Mouse (Mus musculus) limb, embryonic 12.5 days (tissue): ENCODE data around the gene Ushbp1. TPM values are rescaled to one million over a fixed set of nuclear protein-coding genes. Genes with fewer than 3 reads are reported as not detected.
"Not testable (repeated sequence)": the region's sequence is repeated elsewhere in the genome, so short reads cannot be mapped to it uniquely, and the experiment has no call there.

Experiments used
- ATAC-seq: fragments of 200-750 bp; cut with Nextera tagmentation; 2 replicates; pipeline ENCODE4 v1.8.0; 2017; ENCODE audit warnings: low read depth, moderate TSS enrichment; ENCODE audit not compliant: insufficient number of reproducible peaks, insufficient read depth, low FRiP score, low TSS enrichment
- H3K27ac ChIP-seq: fragments of 300-500 bp; sonication (generic); 2 replicates; pipeline ENCODE4 v1.5.1; 2016; ENCODE audit warnings: mild to moderate bottlenecking, moderate library complexity
- H3K27me3 ChIP-seq: fragments of 300-500 bp; sonication (generic); 2 replicates; pipeline ENCODE4 v1.6.1; 2016; ENCODE audit warnings: mild to moderate bottlenecking, moderate library complexity
- H3K36me3 ChIP-seq: fragments of 300-500 bp; sonication (generic); 2 replicates; pipeline ENCODE4 v1.6.1; 2016; ENCODE audit warnings: mild to moderate bottlenecking, moderate library complexity
- H3K4me1 ChIP-seq: fragments of 300-500 bp; sonication (generic); replicated peaks from 2 replicates; pipeline ENCODE4 v1.6.1; 2016
- H3K4me2 ChIP-seq: fragments of 300-500 bp; sonication (generic); 2 replicates; pipeline ENCODE4 v1.6.1; 2016; ENCODE audit warnings: mild to moderate bottlenecking, moderate library complexity
- H3K4me3 ChIP-seq: fragments of 300-500 bp; sonication (generic); replicated peaks from 2 replicates; pipeline ENCODE4 v1.5.1; 2016; ENCODE audit warnings: mild to moderate bottlenecking
- H3K9ac ChIP-seq: fragments of 300-500 bp; sonication (generic); replicated peaks from 2 replicates; pipeline ENCODE4 v1.6.1; 2016; ENCODE audit warnings: mild to moderate bottlenecking, moderate library complexity
- H3K9me3 ChIP-seq: fragments of 300-500 bp; sonication (generic); 2 replicates; pipeline ENCODE4 v1.6.1; 2016; ENCODE audit warnings: mild to moderate bottlenecking, moderate library complexity
- WGBS: fragments of 180-500 bp; shearing (Covaris S2); methylation state at CpG from one replicate; pipeline ENCODE4 v1.1.7; 2016; 5-methylcytosine and 5-hydroxymethylcytosine counted together
- polyA plus RNA-seq: library from polyadenylated mRNA; unstranded; fragments of >200 nt; fragmentation: Nextera tagmentation; extraction: Ambion mirVana; gene quantifications from 2 replicates; pipeline ENCODE4 v1.2.1, GENCODE M21; 2016

The Ushbp1 gene
- polyA plus RNA-seq = 7.0 and 7.1 TPM in 2 replicates

GRCm38 (mm10) chr8:71395629-71396028 lies at the start of gene Ushbp1:
Ushbp1 (minus strand) TSS chr8:71395802.
- no peak for ATAC-seq
- WGBS = 90% methylated on average over 9 of the region's 9 CpGs

DNA sequence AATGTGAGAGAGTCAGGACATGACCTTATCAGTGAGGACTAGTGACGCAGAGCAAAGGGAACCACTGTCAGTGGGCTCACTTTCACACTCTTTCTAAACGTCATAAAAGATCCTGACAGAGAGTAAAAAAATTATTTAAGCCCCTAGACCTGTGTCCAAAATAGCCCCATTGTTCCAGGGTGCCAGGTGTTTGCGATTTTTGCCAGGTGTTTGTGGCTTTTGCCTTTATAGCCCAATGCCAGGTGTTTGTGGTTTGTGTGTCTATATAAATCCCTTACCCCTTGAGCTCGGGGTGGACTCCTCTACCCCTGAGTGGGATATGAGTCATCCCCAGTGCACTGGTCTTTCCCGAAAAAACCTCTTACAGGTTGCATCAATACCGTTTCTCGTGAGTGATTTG lies 49.5 kb upstream of the Ushbp1 start:
- 65% methylated on average over 7 of the region's 7 CpGs for WGBS
- peaks cover 3% of the 10 kb centered on the region; the same call in 1 of the 2 replicates for H3K4me1 ChIP-seq
- H3K27ac ChIP-seq = no peak overlapping the region
- no peak for ATAC-seq
- H3K27me3 ChIP-seq = peaks cover 5% of the 10 kb centered on the region
- no peak overlapping the region for H3K9ac ChIP-seq
- H3K4me2 ChIP-seq = no peak overlapping the region
- H3K4me3 ChIP-seq = no peak overlapping the region
- H3K36me3 ChIP-seq = no peaks in the 10 kb centered on the region
- H3K9me3 ChIP-seq = no peaks in the 10 kb centered on the region

More at GRCm38 (mm10) chr8:71395629-71396028, at the start of gene Ushbp1:
- Histone ChIP-seq H3K4me1 (peaks cover 12% of the 10 kb centered on the region), H3K27ac (peak within 1 kb of the TSS; percentile 41), H3K9ac (no peak within 1 kb of the TSS), H3K27me3 (no peaks in the 10 kb centered on the region), H3K4me3 (peak within 1 kb of the TSS; percentile 79), H3K36me3 (peaks cover 21% of the 10 kb centered on the region), H3K9me3 (no peaks in the 10 kb centered on the region), H3K4me2 (peak within 1 kb of the TSS; percentile 93)

GRCm38 (mm10) chr8:71441404-71441803 lies 45.8 kb upstream of the Ushbp1 start:
- Histone ChIP-seq H3K4me3 (no peak overlapping the region), H3K4me1 (peaks cover 3% of the 10 kb centered on the region; the same call in 1 of the 2 replicates), H3K36me3 (no peaks in the 10 kb centered on the region), H3K4me2 (no peak overlapping the region), H3K27me3 (peaks cover 5% of the 10 kb centered on the region), H3K9ac (no peak overlapping the region), H3K9me3 (no peaks in the 10 kb centered on the region), H3K27ac (no peak overlapping the region)
- WGBS = 0% methylated on average over 7 of the region's 7 CpGs
- ATAC-seq = no peak

DNA sequence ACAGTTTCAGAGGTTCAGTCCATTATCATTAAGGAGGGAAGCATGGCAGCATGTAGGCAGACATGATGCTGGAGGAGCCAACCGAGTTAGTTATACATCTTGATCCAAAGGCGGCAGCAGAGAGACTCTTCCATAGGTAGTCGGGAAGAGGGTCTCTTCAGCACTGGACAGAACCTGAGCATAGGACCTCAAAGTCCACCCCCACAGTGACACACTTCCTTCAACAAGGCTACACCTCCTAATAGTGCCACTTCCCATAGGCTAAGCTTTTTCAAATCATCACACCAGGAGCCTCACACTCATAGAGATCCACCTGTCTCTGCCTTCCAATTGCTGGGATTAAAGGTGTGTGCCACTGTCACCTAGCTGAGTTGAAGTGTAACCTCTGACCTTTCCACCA lies 41.4 kb upstream of the Ushbp1 start:
- Histone ChIP-seq H3K4me3 (no peak overlapping the region), H3K36me3 (no peaks in the 10 kb centered on the region), H3K9ac (no peak overlapping the region), H3K4me2 (no peak overlapping the region), H3K27me3 (peaks cover 3% of the 10 kb centered on the region), H3K9me3 (no peaks in the 10 kb centered on the region), H3K4me1 (peaks cover 2% of the 10 kb centered on the region; the same call in 1 of the 2 replicates), H3K27ac (no peak overlapping the region)
- WGBS = 45% methylated on average over 3 of the region's 3 CpGs
- ATAC-seq = no peak

- H3K9me3 ChIP-seq, H3K27ac ChIP-seq, H3K36me3 ChIP-seq, ATAC-seq, H3K4me2 ChIP-seq, H3K4me3 ChIP-seq, H3K4me1 ChIP-seq, H3K27me3 ChIP-seq, H3K9ac ChIP-seq: not testable (repeated sequence)
- WGBS = 91% methylated on average over 1 of the region's 1 CpGs
Observed at GRCm38 (mm10) chr8:71432935-71433334, 37.3 kb upstream of the Ushbp1 start.

GRCm38 (mm10) chr8:71422121-71422520 lies 26.5 kb upstream of the Ushbp1 start:
- H3K27me3 ChIP-seq = no peaks in the 10 kb centered on the region

GRCm38 (mm10) chr8:71411535-71412273 lies 16.1 kb upstream of the Ushbp1 start:
- Histone ChIP-seq H3K36me3 (peaks cover 30% of the 10 kb centered on the region), H3K9ac (no peak overlapping the region), H3K27me3 (no peaks in the 10 kb centered on the region), H3K27ac (no peak overlapping the region), H3K9me3 (no peaks in the 10 kb centered on the region), H3K4me2 (no peak overlapping the region), H3K4me1 (peaks cover 14% of the 10 kb centered on the region), H3K4me3 (no peak overlapping the region)
- WGBS = 48% methylated on average over 11 of the region's 11 CpGs
- no peak for ATAC-seq

More at GRCm38 (mm10) chr8:71422121-71422520, 26.5 kb upstream of the Ushbp1 start:
- Histone ChIP-seq H3K9me3 (0 out of 2 replicates have a peak, but pooled peaks cover 5% of the 10 kb centered on the region), H3K9ac (no peak overlapping the region), H3K36me3 (no peaks in the 10 kb centered on the region), H3K4me2 (no peak overlapping the region), H3K4me1 (no peaks in the 10 kb centered on the region), H3K27ac (no peak overlapping the region), H3K4me3 (no peak overlapping the region)
- no peak for ATAC-seq

DNA sequence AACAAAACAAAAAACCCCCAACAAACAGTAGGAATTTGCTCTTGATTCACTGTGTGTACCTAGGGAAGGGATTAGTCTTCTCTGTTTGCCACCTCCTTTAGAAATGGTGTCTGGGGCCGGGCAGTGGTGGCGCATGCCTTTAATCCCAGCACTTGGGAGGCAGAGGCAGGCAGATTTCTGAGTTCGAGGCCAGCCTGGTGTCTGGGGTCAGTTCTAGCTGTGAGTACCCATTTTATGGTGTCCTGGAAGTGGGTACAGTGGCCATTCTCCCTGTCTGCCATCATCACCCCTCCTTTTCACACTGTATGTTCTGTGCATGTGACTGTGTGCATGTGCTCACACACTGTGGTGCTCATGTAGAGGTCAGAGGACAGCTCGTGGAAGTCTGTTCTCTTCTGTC lies 12.6 kb upstream of the Ushbp1 start:
- no peak overlapping the region for H3K27ac ChIP-seq
- H3K9ac ChIP-seq = no peak overlapping the region
- H3K4me3 ChIP-seq = no peak overlapping the region
- no peaks in the 10 kb centered on the region for H3K27me3 ChIP-seq
- H3K4me1 ChIP-seq = peaks cover 21% of the 10 kb centered on the region
- no peak overlapping the region for H3K4me2 ChIP-seq
- H3K36me3 ChIP-seq = peaks cover 38% of the 10 kb centered on the region
- no peak for ATAC-seq
- H3K9me3 ChIP-seq = no peaks in the 10 kb centered on the region
- WGBS = 95% methylated on average over 4 of the region's 4 CpGs

DNA sequence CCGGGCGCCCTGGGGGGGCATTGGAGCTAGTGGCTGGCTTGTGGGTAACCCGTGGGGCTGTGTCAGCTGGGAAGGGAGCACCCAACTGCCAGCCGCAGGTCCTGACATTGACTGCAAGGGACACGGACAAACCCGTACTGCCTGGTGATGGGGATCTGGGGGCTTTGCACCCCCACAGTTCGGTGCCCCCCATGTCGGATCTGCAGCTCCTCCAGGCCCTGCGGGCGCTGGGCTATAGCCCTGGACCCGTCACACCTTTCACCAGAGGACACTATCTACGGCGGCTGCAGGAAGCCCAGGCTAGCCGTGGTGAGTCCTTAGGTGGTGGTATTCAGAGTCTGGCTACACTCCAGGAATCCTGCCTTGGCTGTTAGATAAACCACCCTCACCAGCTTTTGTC lies 11.8 kb upstream of the Ushbp1 start:
- Histone ChIP-seq H3K4me1 (peaks cover 21% of the 10 kb centered on the region), H3K27ac (no peak overlapping the region), H3K27me3 (no peaks in the 10 kb centered on the region), H3K4me2 (peak overlapping the region; percentile 95), H3K36me3 (peaks cover 45% of the 10 kb centered on the region), H3K9ac (no peak overlapping the region), H3K9me3 (no peaks in the 10 kb centered on the region), H3K4me3 (0 out of 2 replicates have a peak overlapping the region, but pooled peaks have one; percentile 70)
- no peak for ATAC-seq
- WGBS = 96% methylated on average over 14 of the region's 14 CpGs

GRCm38 (mm10) chr8:71406099-71407015 lies 10.8 kb upstream of the Ushbp1 start:
- Histone ChIP-seq H3K9ac (peak overlapping the region; percentile 73), H3K27ac (peak overlapping the region; percentile 53), H3K4me1 (peaks cover 16% of the 10 kb centered on the region), H3K9me3 (no peaks in the 10 kb centered on the region), H3K36me3 (peaks cover 47% of the 10 kb centered on the region), H3K4me3 (peak overlapping the region; percentile 70), H3K27me3 (no peaks in the 10 kb centered on the region), H3K4me2 (peak overlapping the region; percentile 95)
- WGBS = 1% methylated on average over 55 of the region's 55 CpGs
- peak; percentile 75 for ATAC-seq
